Mouse (Mus musculus) CD4-positive, CD25-positive, alpha-beta regulatory T cell, adult 9 weeks (primary cell): ENCODE results near the gene Srp14. TPM values are rescaled to one million over a fixed set of nuclear protein-coding genes. Genes with fewer than 3 reads are reported as not detected.

Experiments
- polyA plus RNA-seq: library from polyadenylated mRNA; unstranded; fragments of 100-300 nt; shearing (Covaris generic); gene quantifications from one replicate; pipeline ENCODE4 v1.2.1, GENCODE M21; 2017

Gene Srp14
- 349 TPM for polyA plus RNA-seq

GRCm38 (mm10) chr2:118479550-118479909 lies at the start of gene Srp14:
Gene Srp14, minus strand, starts transcription at chr2:118479711.

Other genes starting within 250 kb of the Srp14 start
- not detected for gene Fsip1, start 222.7 kb downstream of the Srp14 start, polyA plus RNA-seq
- gene Gpr176, start 106.3 kb downstream of the Srp14 start, polyA plus RNA-seq = not detected
- gene Eif2ak4, start 91.1 kb downstream of the Srp14 start, polyA plus RNA-seq = 9.5 TPM
- gene Bmf, start 70.0 kb upstream of the Srp14 start, polyA plus RNA-seq = 2.8 TPM
- 7.5 TPM for gene Bub1b, start 118.5 kb upstream of the Srp14 start, polyA plus RNA-seq
- gene Pak6, start 183.6 kb upstream of the Srp14 start, polyA plus RNA-seq = 0.36 TPM
- gene Ankrd63, start 224.3 kb upstream of the Srp14 start, polyA plus RNA-seq = not detected
- 26.2 TPM for gene Plcb2, start 248.7 kb upstream of the Srp14 start, polyA plus RNA-seq